Mouse (Mus musculus): ENCODE measurements around the gene Mutyh.

- TF ChIP-seq CTCF (IDR thresholded peaks at IDR 0.05; ENCODE audit: borderline replicate concordance, insufficient read depth, low read length) (no peak), POLR2A (IDR thresholded peaks at IDR 0.05; ENCODE audit: low read depth, low read length) (no peak)
Observed at GRCm38 (mm10) chr4:116815276-116815675, 7.8 kb downstream of the Mutyh start.
